Mouse (Mus musculus) erythroblast, embryonic 14.5 days (primary cell): Measurements from ENCODE around the gene Myh7.

ENCODE experiments used
- GATA1 ChIP-seq: IDR thresholded peaks from 2 replicates; pipeline ENCODE4 v1.6.1; 2012; ENCODE audit warnings: low read length, inconsistent platforms, mixed read lengths
- TAL1 ChIP-seq: IDR thresholded peaks from 3 replicates; pipeline ENCODE4 v1.6.1; 2012; ENCODE audit warnings: low read length, inconsistent platforms, mixed read lengths

- TF ChIP-seq GATA1, result no peak
- no peak for TF ChIP-seq TAL1
Observed at GRCm38 (mm10) chr14:54976633-54977032, 17.8 kb downstream of the Myh7 start, which contains the start of gene Gm17428.
